Mouse (Mus musculus) adrenal gland, postnatal 14 days (tissue): Measurements from ENCODE around the gene Mcmbp. TPM values are rescaled to one million over a fixed set of nuclear protein-coding genes. Genes with fewer than 3 reads are reported as not detected.

ENCODE experiments used
- DNase-seq: peaks from one replicate; pipeline ENCODE4 v3.0.0; 2021; ENCODE audit warnings: mixed read lengths
- long read RNA-seq, 2 experiments: library from polyadenylated mRNA; stranded (forward); transcript quantifications; one replicate each; pipeline ENCODE4 v2.0.0; 2021
- total RNA-seq: library from RNA; stranded (reverse); gene quantifications from 2 replicates; pipeline ENCODE4 v1.2.3, GENCODE M21; 2021

Mcmbp gene
- total RNA-seq, result 41.9 and 42.2 TPM in 2 replicates
- long read RNA-seq, experiment 1, full-length matches to known transcripts, result 45 of 53 reads
- long read RNA-seq, experiment 1, partial matches to known transcripts, result 4 of 53 reads
- long read RNA-seq, experiment 1, other reads (novel, unspliced or antisense), result 4 of 53 reads
- long read RNA-seq, experiment 2, full-length matches to known transcripts, result 40 of 44 reads
- long read RNA-seq, experiment 2, partial matches to known transcripts, result 2 of 44 reads
- long read RNA-seq, experiment 2, other reads (novel, unspliced or antisense), result 2 of 44 reads

- DNase-seq, result peak; percentile 99
Measured at GRCm38 (mm10) chr7:128740334-128740733, at the start of gene Mcmbp. Gene Mcmbp (minus strand): TSS chr7:128740495.

GRCm38 (mm10) chr7:128790045-128790444 is 49.8 kb upstream of the Mcmbp start:
- no peak for DNase-seq

GRCm38 (mm10) chr7:128781846-128782245 is 41.6 kb upstream of the Mcmbp start:
- DNase-seq, result no peak

GRCm38 (mm10) chr7:128779305-128779704 is 39.0 kb upstream of the Mcmbp start:
- peak; percentile 75 for DNase-seq

- DNase-seq, result peak; percentile 27
Measured at GRCm38 (mm10) chr7:128777201-128777600, 36.9 kb upstream of the Mcmbp start.

GRCm38 (mm10) chr7:128766696-128767095 is 26.4 kb upstream of the Mcmbp start:
- no peak for DNase-seq

- DNase-seq, result no peak
Measured at GRCm38 (mm10) chr7:128758948-128759347, 18.7 kb upstream of the Mcmbp start.

- no peak for DNase-seq
Measured at GRCm38 (mm10) chr7:128755396-128755795, 15.1 kb upstream of the Mcmbp start.

- DNase-seq, result no peak
Measured at GRCm38 (mm10) chr7:128752012-128752411, 11.7 kb upstream of the Mcmbp start.

GRCm38 (mm10) chr7:128750296-128750695 is 10.0 kb upstream of the Mcmbp start:
- no peak for DNase-seq

GRCm38 (mm10) chr7:128748758-128749157 is 8.5 kb upstream of the Mcmbp start:
- peak; percentile 80 for DNase-seq

- DNase-seq, result no peak
Measured at GRCm38 (mm10) chr7:128746151-128746550, 5.9 kb upstream of the Mcmbp start.

GRCm38 (mm10) chr7:128744684-128745485 is 4.6 kb upstream of the Mcmbp start, which contains the start of gene Sec23ip:
Gene Sec23ip (plus strand): TSS chr7:128744943.
- DNase-seq, result peak; percentile 98

- no peak for DNase-seq
Measured at GRCm38 (mm10) chr7:128743898-128744297, 3.6 kb upstream of the Mcmbp start.

GRCm38 (mm10) chr7:128739462-128740277 is 625 bp downstream of the Mcmbp start:
- peak; percentile 78 for DNase-seq

- no peak for DNase-seq
Measured at GRCm38 (mm10) chr7:128739116-128739461, 1.2 kb downstream of the Mcmbp start.

GRCm38 (mm10) chr7:128738041-128738440 is 2.3 kb downstream of the Mcmbp start:
- no peak for DNase-seq

GRCm38 (mm10) chr7:128731585-128731984 is 8.7 kb downstream of the Mcmbp start:
- DNase-seq, result no peak

- no peak for DNase-seq
Measured at GRCm38 (mm10) chr7:128728738-128729137, 11.6 kb downstream of the Mcmbp start.

GRCm38 (mm10) chr7:128727701-128728100 is 12.6 kb downstream of the Mcmbp start:
- no peak for DNase-seq

- DNase-seq, result no peak
Measured at GRCm38 (mm10) chr7:128726999-128727398, 13.3 kb downstream of the Mcmbp start.

GRCm38 (mm10) chr7:128725189-128725588 is 15.1 kb downstream of the Mcmbp start:
- DNase-seq, result no peak

GRCm38 (mm10) chr7:128724761-128725160 is 15.5 kb downstream of the Mcmbp start:
- DNase-seq, result peak; percentile 75
